In genomic region chr9:77437131-77437530, GRCm38 (mm10) we compare ENCODE assay signal across 29 mouse cellular contexts.
"Had no signal": no experiment of that assay in that cellular context is flagged by ENCODE, and none has a peak within 500 bp of the region (broad histone marks: within the 10 kb centered on the region; RNA-seq: fewer than 3 reads in every experiment).

No protein-coding gene starts in this region.

- H3K9ac ChIP-seq: limb, embryonic 12.5 days; limb, embryonic 13.5 days; limb, embryonic 15.5 days; liver, embryonic 12.5 days; liver, embryonic 13.5 days; liver, embryonic 14.5 days; liver, embryonic 15.5 days; liver, postnatal 0 days; midbrain, embryonic 12.5 days; midbrain, embryonic 13.5 days; midbrain, embryonic 15.5 days; neural tube, embryonic 12.5 days; neural tube, embryonic 13.5 days had no signal

- H3K27me3 ChIP-seq: limb, embryonic 12.5 days; limb, embryonic 13.5 days; limb, embryonic 15.5 days; liver, embryonic 12.5 days; liver, embryonic 13.5 days; liver, embryonic 15.5 days; megakaryocyte, embryonic 14.5 days; midbrain, embryonic 12.5 days; midbrain, embryonic 13.5 days; midbrain, embryonic 15.5 days; neural tube, embryonic 12.5 days; neural tube, embryonic 13.5 days had no signal

- H3K4me2 ChIP-seq: limb, embryonic 12.5 days; limb, embryonic 13.5 days; limb, embryonic 15.5 days; liver, embryonic 11.5 days; liver, embryonic 12.5 days; liver, embryonic 13.5 days; liver, embryonic 15.5 days; midbrain, embryonic 11.5 days; midbrain, embryonic 12.5 days; midbrain, embryonic 13.5 days; midbrain, embryonic 15.5 days; neural tube, embryonic 12.5 days; neural tube, embryonic 13.5 days had no signal

- H3K36me3 ChIP-seq: liver, embryonic 15.5 days; midbrain, embryonic 15.5 days had no signal

- H3K27ac ChIP-seq: left cerebral cortex, adult 2 months; limb, embryonic 10.5 days; limb, embryonic 12.5 days; limb, embryonic 13.5 days; limb, embryonic 15.5 days; liver, embryonic 12.5 days; liver, embryonic 13.5 days; liver, embryonic 14.5 days; liver, embryonic 15.5 days; macrophage; midbrain, embryonic 10.5 days; midbrain, embryonic 12.5 days; midbrain, embryonic 13.5 days; midbrain, embryonic 15.5 days; neural tube, embryonic 12.5 days; neural tube, embryonic 13.5 days had no signal

- H3K4me3 ChIP-seq: left cerebral cortex, adult 2 months; limb, embryonic 10.5 days; limb, embryonic 12.5 days; limb, embryonic 13.5 days; limb, embryonic 15.5 days; liver, embryonic 12.5 days; liver, embryonic 13.5 days; liver, embryonic 15.5 days; megakaryocyte, embryonic 14.5 days; midbrain, embryonic 10.5 days; midbrain, embryonic 12.5 days; midbrain, embryonic 13.5 days; midbrain, embryonic 15.5 days; myocyte; neural tube, embryonic 12.5 days; neural tube, embryonic 13.5 days had no signal

- ATAC-seq: liver, embryonic 12.5 days; liver, postnatal 0 days; midbrain, embryonic 13.5 days; midbrain, embryonic 15.5 days; midbrain, embryonic 16.5 days had no signal

- H3K9me3 ChIP-seq: limb, embryonic 10.5 days; limb, embryonic 12.5 days; limb, embryonic 13.5 days; limb, embryonic 15.5 days; liver, embryonic 12.5 days; liver, embryonic 13.5 days; liver, embryonic 15.5 days; megakaryocyte, embryonic 14.5 days; midbrain, embryonic 10.5 days; midbrain, embryonic 12.5 days; midbrain, embryonic 13.5 days; midbrain, embryonic 15.5 days; neural tube, embryonic 12.5 days; neural tube, embryonic 13.5 days had no signal

- DNase-seq: left cerebral cortex, postnatal 4 days; liver; liver, embryonic 13.5 days; liver, postnatal 0 days; lung, adult 18-20 months; lung, postnatal 10 days; lung, postnatal 36 days; lung, postnatal 4 days; midbrain, embryonic 14.5 days had no signal

- H3K4me1 ChIP-seq: limb, embryonic 12.5 days; limb, embryonic 15.5 days; megakaryocyte, embryonic 14.5 days had no signal
